Mouse (Mus musculus): Measurements from ENCODE around the gene Abhd14a. TPM values are rescaled to one million over a fixed set of nuclear protein-coding genes. Genes with fewer than 3 reads are reported as not detected.

Gene Abhd14a
- 22.8 and 25.1 TPM in 2 replicates for total RNA-seq (2012; rRNA removed)
- 10 to 100 TPM in 1 of 2 experiments, not detected in 1; 48.7 TPM for polyA plus RNA-seq (2012; ENCODE audit: insufficient read depth in 1 of 2, insufficient read length in 2 of 2, low read depth in 1 of 2, low replicate concordance in 2 of 2, missing spikeins in 1 of 2)

DNA sequence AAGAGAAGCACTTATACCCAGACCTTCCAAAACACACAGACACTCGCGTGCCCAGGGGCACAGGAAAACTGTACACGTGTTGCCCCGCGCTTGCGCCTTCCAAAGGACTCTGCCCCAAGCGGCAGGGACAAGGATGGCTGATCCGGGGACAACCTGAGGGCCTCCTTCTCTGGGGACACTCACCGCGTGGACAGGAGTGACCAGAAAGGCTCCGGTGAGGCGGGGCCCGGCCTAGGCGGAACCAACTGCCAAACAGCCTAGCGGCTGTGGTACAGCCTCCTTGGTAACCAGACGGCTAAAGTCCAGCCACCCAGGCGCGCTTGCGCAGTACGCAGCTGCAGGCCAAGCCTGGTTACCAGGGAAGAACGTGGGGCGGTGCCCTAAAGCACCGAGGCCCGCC, at the start of gene Abhd14a, which contains the start of gene Abhd14b:
Abhd14a (minus strand) TSS at position 331 of the 400 bp plus-strand sequence.
Abhd14b (plus strand) TSS at position 112 of the 400 bp plus-strand sequence.
- H3K27me3 ChIP-seq (ENCODE audit: control insufficient read depth in 1 of 2, insufficient read depth in 2 of 2, low read length in 2 of 2) = no peaks in the 10 kb centered on the region
- peaks cover 0 to 8% of the 10 kb centered on the region in 2 experiments; a peak in 1 of 4 replicates for H3K4me1 ChIP-seq (ENCODE audit: control insufficient read depth in 1 of 2, insufficient read depth in 2 of 2, low read length in 2 of 2)
- no peaks in the 10 kb centered on the region for H3K9me3 ChIP-seq (replicated peaks; ENCODE audit: insufficient read depth, low read length)
- peaks cover 3% of the 10 kb centered on the region; the same call in 1 of the 2 replicates for H3K79me2 ChIP-seq (ENCODE audit: control insufficient read depth, insufficient read depth, low read length, poor library complexity)
- peak; percentile 91 for DNase-seq (ENCODE audit: low read depth, low spot score)
- H3K9ac ChIP-seq (ENCODE audit: control insufficient read depth, low read depth, low read length, poor library complexity, severe bottlenecking) = peak within 1 kb of the TSS; percentile 83
- H3K4me3 ChIP-seq (ENCODE audit: control insufficient read depth in 1 of 2, insufficient read depth in 1 of 2, low read depth in 2 of 2, low read length in 2 of 2) = peak within 1 kb of the TSS; percentile 70 to 96
- peaks cover 0 to 2% of the 10 kb centered on the region in 2 experiments; a peak in 2 of 4 replicates for H3K36me3 ChIP-seq (ENCODE audit: control insufficient read depth in 1 of 2, insufficient read depth in 2 of 2, low read length in 2 of 2)
- 0 out of 2 replicates have a peak within 1 kb of the TSS, but pooled peaks have one; percentile 20 for H3K27ac ChIP-seq (ENCODE audit: control insufficient read depth, low read depth, low read length)
- TF ChIP-seq RCOR1 (IDR thresholded peaks at IDR 0.05; ENCODE audit: low read depth, low read length) (no peak), ETS1 (IDR thresholded peaks at IDR 0.05; ENCODE audit: low read depth, low read length) (no peak), MAZ (IDR thresholded peaks at IDR 0.05; ENCODE audit: low read depth, low read length) (no peak), MYC (IDR thresholded peaks at IDR 0.05; ENCODE audit: low read depth, low read length) (peak; percentile 91), POLR2A (IDR thresholded peaks at IDR 0.05; ENCODE audit: control insufficient read depth in 1 of 2, insufficient read depth in 1 of 2, low read depth in 1 of 2, low read length in 2 of 2, poor library complexity in 1 of 2) (peak; percentile 75 to 78; a peak in 2 of 4 replicates), HCFC1 (IDR thresholded peaks at IDR 0.05; ENCODE audit: low read depth, low read length) (peak; percentile 49), USF1 (IDR thresholded peaks at IDR 0.05; ENCODE audit: low read depth, low read length) (peak; percentile 77), MEF2A (IDR thresholded peaks at IDR 0.05; ENCODE audit: extremely low read depth, insufficient replicate concordance, low read depth, low read length, poor library complexity, severe bottlenecking) (no peak), SIN3A (IDR thresholded peaks at IDR 0.05; ENCODE audit: low read length) (peak; percentile 90), GABPA (IDR thresholded peaks at IDR 0.05; ENCODE audit: low read depth, low read length) (no peak), MXI1 (IDR thresholded peaks at IDR 0.05; ENCODE audit: low read depth, low read length) (peak; percentile 97), MAFK (IDR thresholded peaks at IDR 0.05; ENCODE audit: borderline replicate concordance, low read depth, low read length) (no peak), JUND (IDR thresholded peaks at IDR 0.05; ENCODE audit: low read depth, low read length) (no peak), ELF1 (IDR thresholded peaks at IDR 0.05; ENCODE audit: low read depth, low read length) (no peak), NELFE (IDR thresholded peaks at IDR 0.05; ENCODE audit: low read depth, low read length) (peak; percentile 68), CTCF (IDR thresholded peaks at IDR 0.05 in 2 of 3, conservative IDR thresholded peaks at IDR 0.05 in 1 of 3; ENCODE audit: control insufficient read depth in 1 of 3, insufficient read depth in 1 of 3, low read depth in 2 of 3, low read length in 3 of 3, poor library complexity in 1 of 3, severe bottlenecking in 1 of 3) (peak; percentile 29 to 59 (median 30); a peak in 5 of 6 replicates), TCF12 (IDR thresholded peaks at IDR 0.05; ENCODE audit: low read depth, low read length) (0 out of 2 replicates have a peak, but pooled peaks have one; percentile 7), UBTF (IDR thresholded peaks at IDR 0.05; ENCODE audit: borderline replicate concordance, insufficient read depth, low read depth, low read length) (no peak), TAL1 (IDR thresholded peaks at IDR 0.05; ENCODE audit: low read length) (no peak), E2F4 (IDR thresholded peaks at IDR 0.05; ENCODE audit: borderline replicate concordance, low read depth, low read length) (no peak), SMC3 (IDR thresholded peaks at IDR 0.05; ENCODE audit: low read depth, low read length) (no peak), CHD2 (IDR thresholded peaks at IDR 0.05; ENCODE audit: low read length) (no peak), GATA1 (IDR thresholded peaks at IDR 0.05; ENCODE audit: low read depth, low read length) (no peak), TBP (IDR thresholded peaks at IDR 0.05; ENCODE audit: low read depth, low read length) (peak; percentile 38; the same call in 1 of the 2 replicates), MAX (IDR thresholded peaks at IDR 0.05; ENCODE audit: low read length) (peak; percentile 95), ZKSCAN1 (IDR thresholded peaks at IDR 0.05; ENCODE audit: low read depth, low read length) (no peak), NRF1 (IDR thresholded peaks at IDR 0.05; ENCODE audit: insufficient read depth, low read depth, low read length, poor library complexity, severe bottlenecking) (peak; percentile 76), CHD1 (IDR thresholded peaks at IDR 0.05; ENCODE audit: low read depth, low read length) (no peak), ZNF384 (IDR thresholded peaks at IDR 0.05; ENCODE audit: low read depth, low read length) (no peak), EP300 (IDR thresholded peaks at IDR 0.05; ENCODE audit: low read depth in 1 of 2, low read length in 2 of 2) (no peak), KAT2A (conservative IDR thresholded peaks at IDR 0.05; ENCODE audit: low read depth, low read length) (no peak), POLR2AphosphoS2 (IDR thresholded peaks at IDR 0.05; ENCODE audit: low read length) (no peak), RAD21 (IDR thresholded peaks at IDR 0.05; ENCODE audit: low read depth, low read length) (no peak), MYB (IDR thresholded peaks at IDR 0.05; ENCODE audit: low read depth, low read length) (no peak), BHLHE40 (IDR thresholded peaks at IDR 0.05; ENCODE audit: borderline replicate concordance, low read depth, low read length) (peak; percentile 50; the same call in 1 of the 2 replicates), USF2 (IDR thresholded peaks at IDR 0.05; ENCODE audit: borderline replicate concordance in 1 of 2, insufficient read depth in 1 of 2, low read depth in 1 of 2, low read length in 2 of 2) (no peak), ZC3H11A (IDR thresholded peaks at IDR 0.05; ENCODE audit: low read depth, low read length) (no peak)

All from MEL (cell line).